Mouse (Mus musculus) bone marrow, adult 2 months (tissue): Measurements from ENCODE around the gene Atp8b5.

Source experiments
- CTCF ChIP-seq: fragments of 200-500 bp; IDR thresholded peaks from 2 replicates; pipeline ENCODE4 v1.5.1; 2011; ENCODE audit warnings: low read length, control low read depth; ENCODE audit not compliant: control insufficient read depth, insufficient read depth
- POLR2A ChIP-seq: fragments of 200-500 bp; IDR thresholded peaks from 2 replicates; pipeline ENCODE4 v1.6.1; 2011; ENCODE audit warnings: low read depth, mild to moderate bottlenecking, control low read depth, low read length, borderline replicate concordance; ENCODE audit not compliant: control insufficient read depth

DNA sequence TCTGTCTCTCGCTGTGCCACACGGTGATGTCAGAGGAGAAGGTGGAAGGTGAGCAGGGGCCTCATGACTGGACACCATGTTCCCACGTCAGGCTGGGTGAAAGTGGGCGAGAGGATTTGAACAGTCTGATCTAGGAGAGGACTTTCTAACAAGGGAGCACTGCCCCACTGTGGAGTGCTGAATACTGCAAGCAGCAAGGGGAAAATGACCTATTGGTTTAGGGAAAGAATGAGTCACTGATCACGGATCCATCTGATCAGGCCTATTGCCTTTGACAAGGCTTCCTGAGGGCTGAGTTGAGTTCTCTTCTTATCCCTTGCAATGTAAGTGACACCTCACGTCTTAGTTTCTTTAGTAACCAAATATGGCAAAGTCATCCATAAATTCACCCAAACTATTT lies 86.7 kb downstream of the Atp8b5 start:
- TF ChIP-seq CTCF (no peak), POLR2A (no peak)
